Mouse (Mus musculus) central nervous system, embryonic 11.5 days (tissue): ENCODE results near the gene Get4. TPM values are rescaled to one million over a fixed set of nuclear protein-coding genes. Genes with fewer than 3 reads are reported as not detected.

Experiments
- polyA plus RNA-seq: library from polyadenylated mRNA; depleted of rRNA; stranded (reverse); fragments of >200 nt; gene quantifications from 2 replicates; pipeline ENCODE4 v1.2.3, GENCODE M21; 2012; rRNA removed

Get4 gene
- polyA plus RNA-seq = 109 and 113 TPM in 2 replicates

DNA sequence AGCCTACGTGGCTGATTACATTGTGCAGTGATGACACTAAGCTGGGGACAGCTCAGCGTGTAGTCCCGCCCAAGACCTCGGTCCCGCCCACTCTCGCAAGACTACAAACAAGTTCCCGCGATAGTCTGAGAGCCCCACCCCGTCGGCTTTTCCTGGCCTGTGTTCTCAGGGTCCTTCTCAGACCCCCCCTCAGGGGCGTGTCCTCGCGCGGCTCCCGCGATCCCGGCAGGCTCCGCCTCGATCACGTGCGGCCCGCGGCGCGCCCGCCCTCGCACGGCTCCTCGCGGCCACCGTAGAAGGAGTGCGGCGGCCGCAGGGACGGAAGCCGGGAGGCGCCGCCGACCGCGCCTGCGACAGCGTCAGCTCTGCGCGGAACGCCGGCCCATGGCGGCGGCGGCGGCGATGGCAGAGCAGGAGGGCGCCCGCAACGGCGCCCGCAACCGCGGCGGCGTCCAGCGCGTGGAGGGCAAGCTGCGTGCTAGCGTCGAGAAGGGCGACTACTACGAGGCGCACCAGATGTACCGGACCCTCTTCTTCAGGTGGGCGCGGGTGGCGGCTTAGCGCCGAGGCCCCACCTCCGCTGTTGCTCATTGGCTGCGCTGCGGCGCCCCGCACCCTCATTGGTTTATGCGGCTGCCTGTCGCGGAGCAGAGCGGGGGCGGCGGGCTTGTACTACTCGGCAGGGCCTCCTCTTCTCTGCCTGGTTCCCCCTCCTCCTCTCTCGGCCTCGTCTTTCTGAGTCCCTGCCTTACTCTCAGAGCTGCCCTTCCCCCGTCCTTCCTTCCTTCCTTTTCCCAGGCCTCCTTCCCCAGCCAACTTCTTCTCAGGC is at the start of gene Get4:
Gene Get4 (plus strand): TSS at position 244 of the 829 bp plus-strand sequence.

Other genes with a start within 250 kb of the Get4 start
- 21.4 and 22.8 TPM in 2 replicates for gene Prkar1b, start 102.3 kb upstream of the Get4 start, polyA plus RNA-seq
- gene Dnaaf5, start 102.1 kb upstream of the Get4 start, polyA plus RNA-seq = 14.2 and 14.7 TPM in 2 replicates
- 60.9 and 61.1 TPM in 2 replicates for gene Sun1, start 51.7 kb upstream of the Get4 start, polyA plus RNA-seq
- 2.2 and 3.6 TPM in 2 replicates for gene Adap1, start 73.3 kb downstream of the Get4 start, polyA plus RNA-seq
- 100 and 138 TPM in 2 replicates for gene Cox19, start 99.1 kb downstream of the Get4 start, polyA plus RNA-seq
- 0.05 and 0.24 TPM in 2 replicates for gene Cyp2w1, start 100.3 kb downstream of the Get4 start, polyA plus RNA-seq
- gene Gpr146, start 125.4 kb downstream of the Get4 start, polyA plus RNA-seq = 2.0 and 2.7 TPM in 2 replicates
- 0.13 and 0.30 TPM in 2 replicates for gene C130050O18Rik, start 153.0 kb downstream of the Get4 start, polyA plus RNA-seq
- 0.66 and 0.89 TPM in 2 replicates for gene Gper1, start 170.8 kb downstream of the Get4 start, polyA plus RNA-seq
- gene 3110082I17Rik, start 208.2 kb downstream of the Get4 start, polyA plus RNA-seq = 24.5 and 63.5 TPM in 2 replicates
- gene Zfand2a, start 232.2 kb downstream of the Get4 start, polyA plus RNA-seq = 10.7 and 16.4 TPM in 2 replicates